Mouse (Mus musculus): ENCODE data around the gene Gpr162. TPM values are rescaled to one million over a fixed set of nuclear protein-coding genes. Genes with fewer than 3 reads are reported as not detected.

The Gpr162 gene
- polyA plus RNA-seq, 1 experiment from 2014 or later, result 0.45 TPM

- H3K36me3 ChIP-seq (ENCODE audit: control insufficient read depth, insufficient read depth, low read length), result no peaks in the 10 kb centered on the region
- 45% methylated on average over 13 of the region's 16 CpGs for WGBS
- H3K9me3 ChIP-seq (ENCODE audit: control insufficient read depth, low read length), result no peaks in the 10 kb centered on the region
- peak overlapping the region; percentile 97 for H3K27ac ChIP-seq (replicated peaks)
- DNase-seq (ENCODE audit: low spot score) (no peak), ATAC-seq (ENCODE audit: low FRiP score, low TSS enrichment) (no peak)
- no peak overlapping the region for H3K4me3 ChIP-seq (ENCODE audit: low read depth, low read length)
- peak overlapping the region; percentile 75; the same call in 1 of the 2 replicates for H3K9ac ChIP-seq (ENCODE audit: low read length)
- peaks cover 6% of the 10 kb centered on the region; the same call in 1 of the 2 replicates for H3K4me1 ChIP-seq (replicated peaks; ENCODE audit: control insufficient read depth, insufficient read depth)
- no peaks in the 10 kb centered on the region for H3K27me3 ChIP-seq (ENCODE audit: control insufficient read depth, insufficient read depth, low read length)
- H3K4me2 ChIP-seq (replicated peaks; ENCODE audit: low read depth), result peak overlapping the region; percentile 78
- TF ChIP-seq CTCF (IDR thresholded peaks at IDR 0.05; ENCODE audit: low read depth) (no peak), EP300 (optimal IDR thresholded peaks at IDR 0.05) (no peak)
Measured at GRCm38 (mm10) chr6:124904991-124905860, 41.4 kb upstream of the Gpr162 start.

DNA sequence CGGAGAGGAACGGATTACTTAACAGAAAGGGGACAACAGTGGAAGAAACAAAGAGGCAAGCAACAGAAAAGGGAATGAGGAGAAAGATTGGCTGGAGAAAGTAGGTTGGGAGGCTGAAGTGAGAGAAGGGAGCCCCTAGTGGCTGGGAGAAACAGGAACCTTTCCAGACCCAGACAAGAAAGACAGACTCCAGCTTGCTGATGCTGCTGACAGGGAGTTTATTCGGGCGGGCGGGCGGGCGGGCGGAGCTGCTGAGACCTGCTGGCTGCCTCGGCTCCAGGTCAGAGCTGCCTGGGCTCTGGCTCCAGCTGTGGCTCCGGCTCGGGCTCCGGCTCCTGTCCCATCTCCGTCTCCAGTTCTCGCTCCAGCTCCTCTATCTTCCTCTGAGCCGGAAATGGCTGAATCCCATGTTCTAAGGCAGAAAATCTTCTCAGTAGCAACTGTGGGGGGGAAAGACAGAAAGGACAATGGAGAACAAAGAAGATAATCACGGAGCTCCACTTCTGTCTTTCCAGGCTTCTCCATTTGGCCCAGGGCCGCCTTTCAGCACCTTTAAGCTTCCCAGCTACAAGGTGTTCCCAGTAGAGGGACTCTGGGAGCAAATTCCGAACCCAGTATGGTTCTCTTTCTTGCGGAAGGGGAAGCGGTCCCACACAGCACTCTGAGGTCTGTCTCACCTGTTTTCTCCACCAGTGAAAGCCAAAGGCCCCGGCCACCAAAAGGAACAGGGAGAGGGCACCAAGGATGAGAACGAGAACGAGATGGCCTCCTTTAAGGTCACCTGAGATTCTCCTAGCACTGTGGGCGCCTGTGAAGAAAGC, 40.6 kb upstream of the Gpr162 start:
- H3K9ac ChIP-seq (ENCODE audit: low read length), result peak overlapping the region; percentile 75
- 9% methylated on average over 24 of the region's 24 CpGs for WGBS

DNA sequence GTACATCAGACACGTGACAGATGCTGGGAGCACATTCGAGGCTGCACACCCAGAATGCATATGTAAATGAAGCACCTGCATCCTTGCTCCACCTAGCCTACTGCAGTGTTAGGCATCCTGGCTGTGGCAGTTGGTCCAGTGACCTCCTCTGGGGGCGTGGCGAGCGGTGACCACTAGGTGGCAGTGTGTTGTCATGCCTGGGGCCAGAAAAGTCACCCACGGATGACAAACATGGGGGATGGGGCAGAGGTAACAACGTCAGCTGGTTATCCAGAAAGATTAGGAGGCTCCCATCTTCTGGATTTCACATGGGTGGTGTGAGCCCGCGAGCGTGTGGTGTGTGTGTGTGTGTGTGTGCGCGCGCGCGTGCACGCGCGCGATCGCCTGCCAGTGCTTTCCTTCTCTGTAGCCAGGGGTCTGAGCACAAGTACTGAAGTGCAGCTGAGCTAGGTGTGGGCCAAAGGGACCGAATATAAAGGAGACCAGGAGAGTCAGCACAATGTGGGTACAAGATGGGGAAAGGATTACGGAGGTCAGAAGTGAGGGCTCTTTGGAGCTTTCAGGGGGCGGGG, 39.9 kb upstream of the Gpr162 start:
- H3K4me1 ChIP-seq (replicated peaks; ENCODE audit: control insufficient read depth, insufficient read depth), result no peaks in the 10 kb centered on the region
- peak; percentile 98 for TF ChIP-seq CTCF (IDR thresholded peaks at IDR 0.05; ENCODE audit: low read depth)
- TF ChIP-seq EP300 (optimal IDR thresholded peaks at IDR 0.05), result no peak
- peak overlapping the region; percentile 97 for H3K27ac ChIP-seq (replicated peaks)
- DNase-seq (ENCODE audit: low spot score) (peak; percentile 97), ATAC-seq (ENCODE audit: low FRiP score, low TSS enrichment) (peak; percentile 88)
- H3K9me3 ChIP-seq (ENCODE audit: control insufficient read depth, low read length), result no peaks in the 10 kb centered on the region
- no peaks in the 10 kb centered on the region for H3K36me3 ChIP-seq (ENCODE audit: control insufficient read depth, insufficient read depth, low read length)
- no peaks in the 10 kb centered on the region for H3K27me3 ChIP-seq (ENCODE audit: control insufficient read depth, insufficient read depth, low read length)
- under 1% methylated on average over 22 of the region's 23 CpGs for WGBS
- peak overlapping the region; percentile 78 for H3K4me2 ChIP-seq (replicated peaks; ENCODE audit: low read depth)
- peak overlapping the region; percentile 55 for H3K4me3 ChIP-seq (ENCODE audit: low read depth, low read length)
- H3K9ac ChIP-seq (ENCODE audit: low read length), result peak overlapping the region; percentile 75

More for the DNA sequence above, 40.6 kb upstream of the Gpr162 start:
- Histone ChIP-seq H3K36me3 (ENCODE audit: control insufficient read depth, insufficient read depth, low read length) (no peaks in the 10 kb centered on the region), H3K9me3 (ENCODE audit: control insufficient read depth, low read length) (no peaks in the 10 kb centered on the region), H3K4me1 (replicated peaks; ENCODE audit: control insufficient read depth, insufficient read depth) (no peaks in the 10 kb centered on the region), H3K27me3 (ENCODE audit: control insufficient read depth, insufficient read depth, low read length) (no peaks in the 10 kb centered on the region), H3K4me2 (replicated peaks; ENCODE audit: low read depth) (peak overlapping the region; percentile 78), H3K4me3 (ENCODE audit: low read depth, low read length) (peak overlapping the region; percentile 55), H3K27ac (replicated peaks) (peak overlapping the region; percentile 97)
- TF ChIP-seq CTCF (IDR thresholded peaks at IDR 0.05; ENCODE audit: low read depth) (peak; percentile 78), EP300 (optimal IDR thresholded peaks at IDR 0.05) (no peak)
- peak; percentile 78 for ATAC-seq (ENCODE audit: low FRiP score, low TSS enrichment)
- peak; percentile 72 for DNase-seq (ENCODE audit: low spot score)

DNA sequence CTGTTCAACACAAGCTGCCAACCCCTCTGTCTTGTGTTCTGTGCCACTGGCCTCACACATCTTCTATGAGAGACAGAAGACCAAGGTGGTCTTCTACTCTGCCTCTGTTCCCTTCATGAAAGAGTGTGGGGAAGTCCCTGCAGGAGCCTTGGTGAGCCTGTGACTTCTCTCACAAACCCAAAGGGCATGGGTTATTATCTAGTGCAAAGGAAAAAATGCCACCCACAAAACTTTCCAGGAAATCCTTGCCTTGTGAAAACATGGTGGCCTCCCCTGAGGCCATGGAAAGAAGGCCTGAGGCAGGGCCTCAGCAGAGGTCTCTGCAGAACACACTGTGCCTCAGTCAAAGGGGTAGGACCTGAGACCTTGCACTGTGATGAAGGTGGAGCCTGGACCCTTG, 38.1 kb upstream of the Gpr162 start:
- no peaks in the 10 kb centered on the region for H3K4me1 ChIP-seq (replicated peaks; ENCODE audit: control insufficient read depth, insufficient read depth)
- no peak for DNase-seq (ENCODE audit: low spot score)
- H3K36me3 ChIP-seq (ENCODE audit: control insufficient read depth, insufficient read depth, low read length), result no peaks in the 10 kb centered on the region
- H3K9ac ChIP-seq (ENCODE audit: low read length), result no peak overlapping the region
- H3K4me3 ChIP-seq (ENCODE audit: low read depth, low read length), result no peak overlapping the region
- H3K9me3 ChIP-seq (ENCODE audit: control insufficient read depth, low read length), result no peaks in the 10 kb centered on the region
- H3K27ac ChIP-seq (replicated peaks), result no peak overlapping the region
- no peak for ATAC-seq (ENCODE audit: low FRiP score, low TSS enrichment)
- no peak overlapping the region for H3K4me2 ChIP-seq (replicated peaks; ENCODE audit: low read depth)
- no peaks in the 10 kb centered on the region for H3K27me3 ChIP-seq (ENCODE audit: control insufficient read depth, insufficient read depth, low read length)
- no peak for TF ChIP-seq CTCF (IDR thresholded peaks at IDR 0.05; ENCODE audit: low read depth)
- no peak for TF ChIP-seq EP300 (optimal IDR thresholded peaks at IDR 0.05)

DNA sequence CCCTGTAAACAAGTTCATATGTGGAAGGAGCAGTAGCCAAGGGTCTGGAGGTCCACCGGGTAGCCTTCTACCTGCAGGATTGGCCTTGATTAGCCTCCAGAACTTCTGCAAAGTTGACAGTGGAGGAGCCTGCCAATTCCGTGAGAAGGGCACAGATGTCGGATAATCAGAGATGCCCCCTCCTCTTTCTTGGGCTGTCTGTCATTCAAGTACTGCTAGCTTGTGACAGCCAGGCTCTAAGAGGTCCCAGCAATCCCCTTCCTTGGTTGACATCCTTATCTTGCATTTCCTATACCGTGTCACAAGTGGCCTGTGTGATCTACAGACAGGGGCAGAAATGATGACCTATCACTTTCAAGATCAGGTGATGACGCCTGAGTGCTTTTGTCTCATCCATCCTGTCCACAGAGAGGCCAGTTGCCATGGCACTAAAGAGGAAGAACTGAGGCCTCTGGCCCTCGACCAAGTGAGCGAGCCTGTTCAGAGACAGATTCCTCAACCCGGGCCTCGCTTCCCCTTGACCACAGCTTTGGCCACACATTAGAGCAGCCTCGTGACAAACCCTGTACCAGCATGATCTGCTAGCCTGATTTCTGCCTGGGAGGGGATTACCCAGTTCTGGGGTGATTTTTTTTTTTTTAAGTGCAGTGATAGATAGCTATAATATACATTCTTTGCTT, 37.2 kb upstream of the Gpr162 start:
- H3K27ac ChIP-seq (replicated peaks), result no peak overlapping the region
- no peak overlapping the region for H3K4me2 ChIP-seq (replicated peaks; ENCODE audit: low read depth)
- TF ChIP-seq EP300 (optimal IDR thresholded peaks at IDR 0.05), result no peak
- no peak for TF ChIP-seq CTCF (IDR thresholded peaks at IDR 0.05; ENCODE audit: low read depth)
- no peak overlapping the region for H3K4me3 ChIP-seq (ENCODE audit: low read depth, low read length)
- no peaks in the 10 kb centered on the region for H3K4me1 ChIP-seq (replicated peaks; ENCODE audit: control insufficient read depth, insufficient read depth)
- ATAC-seq (ENCODE audit: low FRiP score, low TSS enrichment) (no peak), DNase-seq (ENCODE audit: low spot score) (no peak)
- no peaks in the 10 kb centered on the region for H3K9me3 ChIP-seq (ENCODE audit: control insufficient read depth, low read length)
- H3K9ac ChIP-seq (ENCODE audit: low read length), result no peak overlapping the region
- WGBS, result 62% methylated on average over 10 of the region's 10 CpGs
- no peaks in the 10 kb centered on the region for H3K36me3 ChIP-seq (ENCODE audit: control insufficient read depth, insufficient read depth, low read length)
- H3K27me3 ChIP-seq (ENCODE audit: control insufficient read depth, insufficient read depth, low read length), result no peaks in the 10 kb centered on the region

All from stomach, postnatal 0 days (tissue).